Mouse (Mus musculus): ENCODE results near the gene Gm5269. TPM values are rescaled to one million over a fixed set of nuclear protein-coding genes. Genes with fewer than 3 reads are reported as not detected.

Gm5269 gene
- polyA plus RNA-seq, 1 experiment from 2014 or later = not detected

- no peak overlapping the region for H3K4me3 ChIP-seq (ENCODE audit: low read depth, low read length)
- DNase-seq (ENCODE audit: low spot score) (no peak), ATAC-seq (ENCODE audit: low read depth) (no peak)
- H3K4me2 ChIP-seq (ENCODE audit: low read depth, low read length) = no peak overlapping the region
- WGBS = 74% methylated on average over 2 of the region's 2 CpGs
- H3K9ac ChIP-seq (ENCODE audit: low read depth, low read length) = no peak overlapping the region
- H3K36me3 ChIP-seq (ENCODE audit: control insufficient read depth, insufficient read depth, low read length) = no peaks in the 10 kb centered on the region
- H3K27me3 ChIP-seq (replicated peaks; ENCODE audit: control insufficient read depth, insufficient read depth, low read length) = no peaks in the 10 kb centered on the region
- H3K4me1 ChIP-seq (ENCODE audit: control insufficient read depth, insufficient read depth, low read length) = no peaks in the 10 kb centered on the region
- no peak overlapping the region for H3K27ac ChIP-seq (replicated peaks; ENCODE audit: low read depth, low read length)
- no peaks in the 10 kb centered on the region for H3K9me3 ChIP-seq (ENCODE audit: control insufficient read depth, low read length)
Observed at GRCm38 (mm10) chr1:45875640-45876039, 14.4 kb downstream of the Gm5269 start.

DNA sequence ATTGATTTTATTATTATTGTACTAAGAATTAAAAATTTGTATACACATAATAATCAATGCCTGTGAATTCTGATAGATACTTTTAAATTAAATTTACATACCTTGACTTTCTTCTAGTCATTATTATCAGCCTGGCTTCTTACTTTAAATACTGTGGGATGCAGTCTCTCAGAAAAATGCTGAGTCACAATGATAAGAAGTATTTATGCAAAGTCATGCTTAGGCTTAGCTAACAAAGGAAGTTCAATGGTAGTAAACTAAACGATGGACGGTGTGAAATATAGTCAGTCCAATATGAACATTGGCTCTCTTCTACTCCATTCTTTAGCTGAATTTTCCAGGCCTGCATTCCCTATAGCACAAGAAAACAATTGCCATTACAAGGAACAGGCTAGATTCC is 16.8 kb downstream of the Gm5269 start:
- H3K9me3 ChIP-seq (ENCODE audit: control insufficient read depth, low read length) = no peaks in the 10 kb centered on the region
- ATAC-seq (ENCODE audit: low read depth) = no peak
- 0 out of 2 replicates have a peak, but pooled peaks cover 3% of the 10 kb centered on the region for H3K4me1 ChIP-seq (ENCODE audit: control insufficient read depth, insufficient read depth, low read length)
- no peaks in the 10 kb centered on the region for H3K36me3 ChIP-seq (ENCODE audit: control insufficient read depth, insufficient read depth, low read length)
- H3K27me3 ChIP-seq (replicated peaks; ENCODE audit: control insufficient read depth, insufficient read depth, low read length) = no peaks in the 10 kb centered on the region
- no peak overlapping the region for H3K9ac ChIP-seq (ENCODE audit: low read depth, low read length)
- no peak overlapping the region for H3K27ac ChIP-seq (replicated peaks; ENCODE audit: low read depth, low read length)
- no peak overlapping the region for H3K4me2 ChIP-seq (ENCODE audit: low read depth, low read length)
- no peak overlapping the region for H3K4me3 ChIP-seq (ENCODE audit: low read depth, low read length)
- 81% methylated on average over 2 of the region's 2 CpGs for WGBS
- DNase-seq (ENCODE audit: low spot score) = no peak

- H3K27ac ChIP-seq (replicated peaks; ENCODE audit: low read depth, low read length) = no peak overlapping the region
- peaks cover 25% of the 10 kb centered on the region for H3K4me1 ChIP-seq (ENCODE audit: control insufficient read depth, insufficient read depth, low read length)
- no peak for ATAC-seq (ENCODE audit: low read depth)
- no peak overlapping the region for H3K9ac ChIP-seq (ENCODE audit: low read depth, low read length)
- H3K27me3 ChIP-seq (replicated peaks; ENCODE audit: control insufficient read depth, insufficient read depth, low read length) = no peaks in the 10 kb centered on the region
- WGBS = 77% methylated on average over 3 of the region's 3 CpGs
- H3K36me3 ChIP-seq (ENCODE audit: control insufficient read depth, insufficient read depth, low read length) = no peaks in the 10 kb centered on the region
- no peak overlapping the region for H3K4me3 ChIP-seq (ENCODE audit: low read depth, low read length)
- H3K9me3 ChIP-seq (ENCODE audit: control insufficient read depth, low read length) = no peaks in the 10 kb centered on the region
- H3K4me2 ChIP-seq (ENCODE audit: low read depth, low read length) = no peak overlapping the region
- DNase-seq (ENCODE audit: low spot score) = no peak
Observed at GRCm38 (mm10) chr1:45868479-45869137, 21.5 kb downstream of the Gm5269 start.

DNA sequence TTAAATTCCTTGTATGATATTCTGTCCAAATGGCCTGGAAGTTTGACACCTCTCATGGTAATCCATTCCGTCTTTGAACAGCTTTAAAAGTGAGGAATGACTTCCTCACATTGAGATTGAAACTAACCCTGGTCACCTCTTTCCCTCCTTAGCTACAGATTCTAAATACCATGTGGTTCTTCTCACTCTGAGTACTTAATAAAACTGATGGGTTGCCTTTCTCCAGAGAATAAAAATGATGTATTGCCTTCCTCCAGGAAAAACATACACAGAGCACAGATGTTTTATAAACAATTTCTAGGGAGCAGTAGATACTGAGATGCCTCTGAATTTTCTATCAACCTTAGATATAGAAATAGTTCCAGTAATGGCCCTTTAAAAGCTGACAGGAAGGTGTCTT is 22.0 kb downstream of the Gm5269 start:
- WGBS = 67% methylated on average over 1 of the region's 1 CpGs
- DNase-seq (ENCODE audit: low spot score) = no peak
- peaks cover 25% of the 10 kb centered on the region for H3K4me1 ChIP-seq (ENCODE audit: control insufficient read depth, insufficient read depth, low read length)
- H3K4me2 ChIP-seq (ENCODE audit: low read depth, low read length) = no peak overlapping the region
- no peaks in the 10 kb centered on the region for H3K27me3 ChIP-seq (replicated peaks; ENCODE audit: control insufficient read depth, insufficient read depth, low read length)
- H3K36me3 ChIP-seq (ENCODE audit: control insufficient read depth, insufficient read depth, low read length) = no peaks in the 10 kb centered on the region
- no peak for ATAC-seq (ENCODE audit: low read depth)
- no peak overlapping the region for H3K27ac ChIP-seq (replicated peaks; ENCODE audit: low read depth, low read length)
- no peak overlapping the region for H3K9ac ChIP-seq (ENCODE audit: low read depth, low read length)
- no peak overlapping the region for H3K4me3 ChIP-seq (ENCODE audit: low read depth, low read length)
- no peaks in the 10 kb centered on the region for H3K9me3 ChIP-seq (ENCODE audit: control insufficient read depth, low read length)

DNA sequence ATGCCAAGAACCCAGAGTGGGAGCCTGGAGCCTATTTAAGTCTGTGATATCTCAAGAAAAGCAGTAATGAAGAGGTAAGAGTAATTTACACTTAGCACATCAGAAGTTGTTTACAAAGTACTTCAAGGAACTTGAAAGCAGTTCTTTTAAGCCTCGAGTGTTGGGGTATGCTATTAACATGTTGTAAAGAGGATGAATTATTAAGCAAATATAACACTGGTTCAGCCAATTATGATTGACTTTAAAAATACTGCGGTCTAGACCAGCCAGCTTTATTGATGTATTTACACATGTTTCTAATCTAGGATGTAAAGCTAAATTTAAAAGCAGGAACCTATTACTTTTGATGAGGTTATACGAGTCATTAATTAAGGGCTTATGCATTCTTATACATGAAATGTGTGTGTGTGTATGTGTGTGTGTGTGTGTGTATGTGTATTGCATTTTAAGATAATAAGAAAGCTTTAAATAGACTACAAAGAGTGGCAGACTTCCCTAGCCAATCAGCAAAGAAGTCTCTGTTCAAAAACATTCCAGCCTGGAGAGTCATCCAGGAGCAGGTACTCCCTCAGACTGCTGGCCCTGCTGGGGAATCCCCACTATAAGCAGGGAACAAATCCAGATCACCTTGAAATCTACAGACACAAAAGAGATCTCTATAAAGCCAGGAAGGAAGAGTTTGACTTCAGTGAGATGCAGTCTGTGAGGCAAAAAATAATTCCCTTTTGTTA is 23.6 kb downstream of the Gm5269 start:
- 36% methylated on average over 3 of the region's 3 CpGs for WGBS
- Histone ChIP-seq H3K4me3 (ENCODE audit: low read depth, low read length) (no peak overlapping the region), H3K9ac (ENCODE audit: low read depth, low read length) (no peak overlapping the region), H3K9me3 (ENCODE audit: control insufficient read depth, low read length) (no peaks in the 10 kb centered on the region), H3K4me2 (ENCODE audit: low read depth, low read length) (no peak overlapping the region), H3K4me1 (ENCODE audit: control insufficient read depth, insufficient read depth, low read length) (peaks cover 25% of the 10 kb centered on the region), H3K27me3 (replicated peaks; ENCODE audit: control insufficient read depth, insufficient read depth, low read length) (no peaks in the 10 kb centered on the region), H3K36me3 (ENCODE audit: control insufficient read depth, insufficient read depth, low read length) (no peaks in the 10 kb centered on the region), H3K27ac (replicated peaks; ENCODE audit: low read depth, low read length) (no peak overlapping the region)
- ATAC-seq (ENCODE audit: low read depth) = 0 out of 2 replicates have a peak, but pooled peaks have one; percentile 22
- DNase-seq (ENCODE audit: low spot score) = peak; percentile 20

- Histone ChIP-seq H3K9me3 (ENCODE audit: control insufficient read depth, low read length) (no peaks in the 10 kb centered on the region), H3K4me1 (ENCODE audit: control insufficient read depth, insufficient read depth, low read length) (peaks cover 32% of the 10 kb centered on the region), H3K4me2 (ENCODE audit: low read depth, low read length) (no peak overlapping the region), H3K27ac (replicated peaks; ENCODE audit: low read depth, low read length) (no peak overlapping the region), H3K27me3 (replicated peaks; ENCODE audit: control insufficient read depth, insufficient read depth, low read length) (no peaks in the 10 kb centered on the region), H3K4me3 (ENCODE audit: low read depth, low read length) (no peak overlapping the region), H3K9ac (ENCODE audit: low read depth, low read length) (no peak overlapping the region), H3K36me3 (ENCODE audit: control insufficient read depth, insufficient read depth, low read length) (no peaks in the 10 kb centered on the region)
- DNase-seq (ENCODE audit: low spot score) (no peak), ATAC-seq (ENCODE audit: low read depth) (no peak)
- 39% methylated on average over 5 of the region's 5 CpGs for WGBS
Observed at GRCm38 (mm10) chr1:45865727-45866126, 24.3 kb downstream of the Gm5269 start.

GRCm38 (mm10) chr1:45865316-45865715 is 24.8 kb downstream of the Gm5269 start:
- no peaks in the 10 kb centered on the region for H3K36me3 ChIP-seq (ENCODE audit: control insufficient read depth, insufficient read depth, low read length)
- WGBS = 26% methylated on average over 1 of the region's 1 CpGs
- peaks cover 32% of the 10 kb centered on the region for H3K4me1 ChIP-seq (ENCODE audit: control insufficient read depth, insufficient read depth, low read length)
- no peak overlapping the region for H3K4me3 ChIP-seq (ENCODE audit: low read depth, low read length)
- ATAC-seq (ENCODE audit: low read depth) (no peak), DNase-seq (ENCODE audit: low spot score) (no peak)
- no peaks in the 10 kb centered on the region for H3K27me3 ChIP-seq (replicated peaks; ENCODE audit: control insufficient read depth, insufficient read depth, low read length)
- no peak overlapping the region for H3K4me2 ChIP-seq (ENCODE audit: low read depth, low read length)
- H3K9ac ChIP-seq (ENCODE audit: low read depth, low read length) = no peak overlapping the region
- H3K9me3 ChIP-seq (ENCODE audit: control insufficient read depth, low read length) = no peaks in the 10 kb centered on the region
- H3K27ac ChIP-seq (replicated peaks; ENCODE audit: low read depth, low read length) = no peak overlapping the region

- H3K4me1 ChIP-seq (ENCODE audit: control insufficient read depth, insufficient read depth, low read length) = peaks cover 38% of the 10 kb centered on the region
- H3K4me2 ChIP-seq (ENCODE audit: low read depth, low read length) = no peak overlapping the region; the same call in 1 of the 2 replicates
- H3K4me3 ChIP-seq (ENCODE audit: low read depth, low read length) = no peak overlapping the region
- 15% methylated on average over 4 of the region's 4 CpGs for WGBS
- H3K9ac ChIP-seq (ENCODE audit: low read depth, low read length) = no peak overlapping the region
- peak; percentile 67 for DNase-seq (ENCODE audit: low spot score)
- no peaks in the 10 kb centered on the region for H3K36me3 ChIP-seq (ENCODE audit: control insufficient read depth, insufficient read depth, low read length)
- ATAC-seq (ENCODE audit: low read depth) = peak; percentile 35; the same call in 1 of the 2 replicates
- peak overlapping the region; percentile 57; the same call in 1 of the 2 replicates for H3K27ac ChIP-seq (replicated peaks; ENCODE audit: low read depth, low read length)
- no peaks in the 10 kb centered on the region for H3K27me3 ChIP-seq (replicated peaks; ENCODE audit: control insufficient read depth, insufficient read depth, low read length)
- no peaks in the 10 kb centered on the region for H3K9me3 ChIP-seq (ENCODE audit: control insufficient read depth, low read length)
Observed at GRCm38 (mm10) chr1:45864564-45865014, 25.5 kb downstream of the Gm5269 start.
